Mouse (Mus musculus) kidney, adult 2 months (tissue): ENCODE results near the gene Acer2. TPM values are rescaled to one million over a fixed set of nuclear protein-coding genes. Genes with fewer than 3 reads are reported as not detected.

Experiments
- DNase-seq: peaks from one replicate; pipeline ENCODE4 v3.0.0; 2021
- H3K27ac ChIP-seq: fragments of 200-500 bp; 2 replicates; pipeline ENCODE4 v1.5.1; 2012; ENCODE audit warnings: low read depth, low read length, control low read depth, inconsistent platforms; ENCODE audit not compliant: insufficient read depth
- H3K27me3 ChIP-seq: fragments of 200-500 bp; replicated peaks from 2 replicates; pipeline ENCODE4 v1.6.1; 2012; ENCODE audit warnings: mild to moderate bottlenecking, moderate library complexity, low read length, inconsistent platforms; ENCODE audit not compliant: control insufficient read depth, insufficient read depth
- H3K36me3 ChIP-seq: fragments of 200-500 bp; 2 replicates; pipeline ENCODE4 v1.6.1; 2012; ENCODE audit warnings: mild to moderate bottlenecking, moderate library complexity, low read length, inconsistent platforms; ENCODE audit not compliant: control insufficient read depth, insufficient read depth
- H3K4me1 ChIP-seq: fragments of 200-500 bp; 2 replicates; pipeline ENCODE4 v1.6.1; 2011; ENCODE audit warnings: low read length; ENCODE audit not compliant: control insufficient read depth, insufficient read depth
- H3K4me3 ChIP-seq: fragments of 200-500 bp; 2 replicates; pipeline ENCODE4 v1.5.1; 2011; ENCODE audit warnings: mild to moderate bottlenecking, low read depth, low read length, control low read depth; ENCODE audit not compliant: insufficient read depth
- CTCF ChIP-seq: fragments of 200-500 bp; conservative IDR thresholded peaks from 2 replicates; pipeline ENCODE4 v1.5.1; 2011; ENCODE audit warnings: low read depth, mild to moderate bottlenecking, control low read depth, low read length, moderate library complexity, mixed read lengths; ENCODE audit not compliant: insufficient read depth, insufficient read length
- POLR2A ChIP-seq: fragments of 200-500 bp; IDR thresholded peaks from one replicate; pipeline ENCODE4 v1.6.1; 2011; ENCODE audit warnings: low read depth, low read length, control low read depth
- WGBS: fragments of 180-500 bp; shearing (Covaris S2); methylation state at CpG from one replicate; pipeline ENCODE4 v1.1.7; 2018; 5-methylcytosine and 5-hydroxymethylcytosine counted together
- polyA plus RNA-seq: library from polyadenylated mRNA; depleted of rRNA; stranded (reverse); fragments of >200 nt; gene quantifications from 2 replicates; pipeline ENCODE4 v1.2.3, GENCODE M21; 2012

Acer2 gene
- polyA plus RNA-seq, 1 experiment, result 35.0 TPM

DNA sequence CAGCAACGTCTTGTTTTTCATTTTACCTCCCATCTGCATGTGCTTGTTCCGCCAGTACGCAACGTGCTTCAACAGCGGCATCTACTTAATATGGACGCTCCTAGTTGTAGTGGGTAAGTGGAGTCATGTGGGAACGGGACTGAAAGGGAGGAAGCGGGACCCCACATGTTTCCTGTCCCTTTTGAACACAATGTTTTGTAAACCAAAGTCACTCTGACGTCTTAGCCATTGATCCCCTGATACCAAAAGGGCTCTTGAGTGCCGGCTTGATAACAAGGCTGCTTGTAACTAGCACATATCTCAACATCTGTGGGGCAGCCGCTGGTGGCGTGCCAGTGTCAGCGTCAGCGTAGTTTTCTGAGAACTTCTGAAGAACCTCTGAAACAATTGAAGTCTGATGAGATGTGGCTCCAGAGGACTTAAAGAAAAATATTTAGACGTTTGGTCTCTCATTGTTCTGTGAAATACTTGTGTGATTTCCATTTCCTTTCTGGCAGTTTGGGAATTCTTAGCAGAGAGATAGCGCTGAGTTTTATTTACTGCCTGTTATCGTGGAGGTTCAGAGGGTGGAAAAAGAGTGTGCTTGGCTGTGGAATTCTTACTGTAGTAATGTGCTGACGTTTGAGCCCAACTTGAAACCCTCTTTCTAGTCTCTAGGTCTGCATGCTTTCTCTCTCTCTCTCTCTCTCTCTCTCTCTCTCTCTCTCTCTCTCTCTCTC lies 12.1 kb downstream of the Acer2 start:
- Histone ChIP-seq H3K27ac (peak overlapping the region; percentile 76), H3K36me3 (no peaks in the 10 kb centered on the region; the same call in 1 of the 2 replicates), H3K4me1 (no peaks in the 10 kb centered on the region; the same call in 1 of the 2 replicates), H3K4me3 (peak overlapping the region; percentile 27; the same call in 1 of the 2 replicates), H3K27me3 (no peaks in the 10 kb centered on the region)
- TF ChIP-seq CTCF, result no peak
- TF ChIP-seq POLR2A, result no peak
- peak; percentile 77 for DNase-seq
- 31% methylated on average over 18 of the region's 18 CpGs for WGBS

DNA sequence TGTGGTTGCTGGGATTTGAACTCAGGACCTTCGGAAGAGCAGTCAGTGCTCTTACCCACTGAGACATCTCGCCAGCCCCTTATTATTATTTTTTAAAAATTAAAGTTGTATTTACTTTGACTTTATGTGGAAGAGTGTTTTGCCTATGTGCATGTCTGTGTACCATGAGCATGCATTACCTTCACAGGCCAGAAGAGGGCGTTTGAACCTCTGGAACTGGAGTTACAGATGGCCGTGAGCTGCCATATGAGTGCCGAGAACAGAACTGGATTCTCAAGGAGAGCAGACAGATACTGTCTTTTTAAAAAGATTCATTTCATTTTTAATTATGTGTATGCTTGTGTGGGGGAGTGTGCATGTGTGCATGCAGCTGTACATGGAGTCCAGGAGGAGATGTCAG lies 13.7 kb downstream of the Acer2 start:
- no peak for DNase-seq
- H3K36me3 ChIP-seq, result no peaks in the 10 kb centered on the region; the same call in 1 of the 2 replicates
- 79% methylated on average over 5 of the region's 5 CpGs for WGBS
- H3K4me1 ChIP-seq, result no peaks in the 10 kb centered on the region; the same call in 1 of the 2 replicates
- 0 out of 2 replicates have a peak, but pooled peaks have one; percentile 19 for TF ChIP-seq CTCF
- no peak for TF ChIP-seq POLR2A
- no peaks in the 10 kb centered on the region for H3K27me3 ChIP-seq
- H3K27ac ChIP-seq, result no peak overlapping the region
- H3K4me3 ChIP-seq, result no peak overlapping the region

DNA sequence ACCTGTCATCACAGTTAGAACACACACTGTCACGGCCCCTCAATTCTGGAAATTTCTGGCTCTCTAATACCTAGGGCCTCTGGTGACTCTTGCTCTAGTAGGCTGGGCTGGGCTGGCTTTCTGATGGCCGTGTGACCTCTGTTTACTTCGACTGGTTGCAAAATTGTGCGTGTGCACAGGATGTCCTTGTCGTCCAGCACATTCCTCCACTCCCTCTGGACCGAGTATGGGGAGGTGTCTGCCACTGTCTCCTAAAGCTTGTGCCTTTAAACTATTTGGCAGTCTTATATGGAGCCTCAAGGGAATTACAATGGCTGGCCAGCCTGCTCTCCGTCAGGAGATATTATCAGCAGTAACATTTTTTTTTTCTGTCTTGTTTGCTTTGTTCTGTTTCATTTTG lies 23.2 kb downstream of the Acer2 start:
- TF ChIP-seq POLR2A, result no peak
- TF ChIP-seq CTCF, result no peak
- Histone ChIP-seq H3K36me3 (no peaks in the 10 kb centered on the region), H3K4me1 (peaks cover 15% of the 10 kb centered on the region; the same call in 1 of the 2 replicates), H3K4me3 (no peak overlapping the region), H3K27ac (peak overlapping the region; percentile 78), H3K27me3 (no peaks in the 10 kb centered on the region)
- 53% methylated on average over 7 of the region's 7 CpGs for WGBS
- DNase-seq, result peak; percentile 68

DNA sequence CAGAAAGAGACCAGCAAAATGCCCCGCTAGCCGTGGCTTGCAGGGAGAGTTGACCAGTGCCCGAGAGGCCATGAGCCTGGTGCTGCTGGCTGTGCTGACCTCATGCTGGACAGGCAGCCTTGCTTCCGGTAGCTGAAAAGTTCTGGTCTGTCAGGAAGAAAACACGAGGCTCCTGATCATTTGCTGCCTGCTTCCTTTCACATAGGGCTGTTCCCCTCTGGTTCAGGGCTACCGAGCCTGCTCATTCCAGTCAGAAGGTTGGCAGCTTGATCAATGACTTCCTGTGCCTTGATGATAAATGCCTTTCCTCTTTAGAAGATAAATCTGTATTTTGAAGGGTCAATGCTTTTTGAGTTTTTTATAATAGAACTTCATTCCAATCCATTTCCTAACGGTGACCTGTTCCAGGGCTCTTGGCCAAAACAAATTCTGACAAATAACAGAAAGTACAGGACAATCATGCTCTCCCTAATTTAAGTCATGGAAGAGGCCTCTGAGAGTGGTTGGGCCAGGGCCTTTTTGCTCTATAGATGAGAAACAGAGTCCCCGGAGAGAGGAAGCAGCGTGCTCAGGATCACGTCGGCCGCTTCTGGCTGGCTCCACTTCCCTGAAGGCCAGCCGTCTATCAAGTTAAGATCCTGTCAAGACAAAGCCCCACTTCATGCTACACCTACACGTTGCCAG lies 24.7 kb downstream of the Acer2 start:
- H3K27ac ChIP-seq, result peak overlapping the region; percentile 93
- H3K4me3 ChIP-seq, result no peak overlapping the region
- 32% methylated on average over 14 of the region's 14 CpGs for WGBS
- H3K36me3 ChIP-seq, result no peaks in the 10 kb centered on the region
- no peak for TF ChIP-seq CTCF
- no peak for TF ChIP-seq POLR2A
- peak; percentile 93 for DNase-seq
- H3K4me1 ChIP-seq, result peaks cover 15% of the 10 kb centered on the region; the same call in 1 of the 2 replicates
- no peaks in the 10 kb centered on the region for H3K27me3 ChIP-seq

DNA sequence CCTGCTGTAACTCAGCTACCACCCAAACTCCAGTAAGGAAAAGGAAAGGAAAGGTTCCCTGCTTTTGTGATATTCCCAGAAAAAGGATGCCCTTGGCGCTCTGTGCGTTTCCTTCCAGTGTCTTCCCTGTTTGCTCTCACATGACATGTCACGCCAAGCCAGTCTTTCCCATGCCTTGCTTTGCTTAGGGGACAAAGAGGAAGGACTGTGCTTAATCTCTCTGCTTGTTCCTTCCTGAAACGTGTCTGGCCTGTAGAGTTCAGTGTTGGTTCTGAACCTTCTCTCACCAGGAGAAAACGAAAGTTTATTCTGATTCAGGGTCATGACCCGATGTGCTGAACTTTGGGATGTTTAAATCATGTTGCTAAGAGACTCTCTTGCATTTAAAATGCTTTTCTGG lies 28.2 kb downstream of the Acer2 start:
- Histone ChIP-seq H3K27me3 (no peaks in the 10 kb centered on the region), H3K4me3 (no peak overlapping the region), H3K4me1 (peaks cover 17% of the 10 kb centered on the region; the same call in 1 of the 2 replicates), H3K27ac (peak overlapping the region; percentile 76), H3K36me3 (no peaks in the 10 kb centered on the region)
- 66% methylated on average over 6 of the region's 6 CpGs for WGBS
- TF ChIP-seq POLR2A (no peak), CTCF (no peak)
- peak; percentile 88 for DNase-seq

DNA sequence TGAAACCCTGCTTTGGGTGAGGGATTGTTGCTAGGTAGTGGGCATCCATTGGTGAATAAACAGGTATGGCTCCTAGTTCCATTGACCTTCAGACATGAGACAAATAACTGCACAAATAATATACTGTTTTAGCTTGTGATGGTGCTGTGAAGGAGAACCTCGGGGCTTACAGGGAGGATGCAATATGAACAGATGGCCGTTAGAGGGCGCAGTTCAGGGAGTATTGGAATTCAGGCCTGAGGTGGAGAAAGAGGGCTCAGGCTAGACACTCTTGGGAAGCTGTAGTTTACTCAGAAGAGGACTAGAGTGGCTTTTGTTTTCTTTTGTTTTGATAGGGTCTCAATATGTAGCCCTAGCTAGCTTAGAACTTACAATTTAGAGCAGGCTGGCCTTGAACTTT lies 30.8 kb downstream of the Acer2 start:
- peak; percentile 37; the same call in 1 of the 2 replicates for TF ChIP-seq CTCF
- TF ChIP-seq POLR2A, result no peak
- Histone ChIP-seq H3K27me3 (no peaks in the 10 kb centered on the region), H3K4me3 (no peak overlapping the region), H3K4me1 (0 out of 2 replicates have a peak, but pooled peaks cover 9% of the 10 kb centered on the region), H3K27ac (no peak overlapping the region), H3K36me3 (no peaks in the 10 kb centered on the region)
- 51% methylated on average over 3 of the region's 3 CpGs for WGBS
- no peak for DNase-seq

DNA sequence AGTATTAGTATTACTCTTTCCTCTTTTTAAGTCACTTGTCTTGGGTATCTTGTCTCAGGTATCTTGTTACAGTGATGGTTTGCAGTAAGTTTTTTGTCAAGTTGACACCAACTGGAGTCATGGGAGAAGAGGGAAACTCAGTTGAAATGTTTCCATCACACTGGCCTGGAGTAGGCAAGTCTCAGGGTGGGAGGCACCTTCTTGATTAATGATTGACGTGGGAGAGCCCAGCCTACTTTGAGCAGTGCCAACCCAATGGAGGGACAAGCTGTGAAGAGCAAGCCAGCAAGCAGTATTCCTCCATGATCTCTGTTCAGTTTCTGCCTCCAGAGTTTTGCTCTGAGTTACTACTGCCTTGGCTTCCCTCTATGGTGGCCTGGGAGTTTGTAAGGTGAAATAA lies 31.7 kb downstream of the Acer2 start:
- Histone ChIP-seq H3K27me3 (no peaks in the 10 kb centered on the region), H3K4me1 (0 out of 2 replicates have a peak, but pooled peaks cover 6% of the 10 kb centered on the region), H3K4me3 (no peak overlapping the region), H3K27ac (no peak overlapping the region), H3K36me3 (no peaks in the 10 kb centered on the region)
- peak; percentile 34 for DNase-seq
- no peak for TF ChIP-seq CTCF
- no peak for TF ChIP-seq POLR2A
- WGBS, result 86% methylated on average over 1 of the region's 1 CpGs
